Mouse (Mus musculus): ENCODE measurements at regions not wholly inside any gene's neighbourhood (a gene's known extent, or its start where the extent isn't known, plus 50 kb on each side); places are given as distances from the start of the nearest gene placed in this dataset.
A peak's percentile ranks its signal among the peaks of the same experiment; 100 is the strongest.
"Not testable (repeated sequence)": the region's sequence is repeated elsewhere in the genome, so short reads cannot be mapped to it uniquely, and the experiment has no call there.

GRCm38 (mm10) chr5:104576991-104577390, 68.8 kb downstream of the BC005561 start:
- DNase-seq; H3K36me3 ChIP-seq (ENCODE audit: control insufficient read depth, insufficient read depth, low read length); H3K27ac ChIP-seq (ENCODE audit: insufficient read depth, low read depth, low read length); H3K4me1 ChIP-seq (ENCODE audit: control insufficient read depth, insufficient read depth, low read length); H3K27me3 ChIP-seq (replicated peaks; ENCODE audit: control insufficient read depth, insufficient read depth, low read length); H3K4me3 ChIP-seq (ENCODE audit: insufficient read depth, low read depth, low read length): not testable (repeated sequence)
- WGBS = 98% methylated on average over 4 of the region's 4 CpGs

- H3K27ac ChIP-seq (ENCODE audit: insufficient read depth, low read depth, low read length); H3K27me3 ChIP-seq (replicated peaks; ENCODE audit: control insufficient read depth, insufficient read depth, low read length); H3K4me3 ChIP-seq (ENCODE audit: insufficient read depth, low read depth, low read length); H3K4me1 ChIP-seq (ENCODE audit: control insufficient read depth, insufficient read depth, low read length): not testable (repeated sequence)
- peaks cover 23% of the 10 kb centered on the region for H3K36me3 ChIP-seq (ENCODE audit: control insufficient read depth, insufficient read depth, low read length)
- WGBS = 98% methylated on average over 3 of the region's 3 CpGs
- peak; percentile 13 for DNase-seq
Observed at GRCm38 (mm10) chr5:104582368-104582767, 74.2 kb downstream of the BC005561 start.

GRCm38 (mm10) chr5:104609177-104609576, 101.0 kb downstream of the BC005561 start:
- H3K36me3 ChIP-seq (ENCODE audit: control insufficient read depth, insufficient read depth, low read length) = no peaks in the 10 kb centered on the region
- H3K4me3 ChIP-seq (ENCODE audit: insufficient read depth, low read depth, low read length) = no peak overlapping the region
- no peak for DNase-seq
- 83% methylated on average over 7 of the region's 7 CpGs for WGBS
- H3K4me1 ChIP-seq (ENCODE audit: control insufficient read depth, insufficient read depth, low read length) = no peaks in the 10 kb centered on the region
- TF ChIP-seq CTCF (conservative IDR thresholded peaks at IDR 0.05; ENCODE audit: insufficient read depth, insufficient read length, low read depth, low read length) (no peak), POLR2A (IDR thresholded peaks at IDR 0.05; ENCODE audit: low read depth, low read length) (no peak)
- H3K27ac ChIP-seq (ENCODE audit: insufficient read depth, low read depth, low read length) = no peak overlapping the region
- no peaks in the 10 kb centered on the region for H3K27me3 ChIP-seq (replicated peaks; ENCODE audit: control insufficient read depth, insufficient read depth, low read length)

Measured in kidney, adult 2 months (tissue).